In the genomic region with DNA sequence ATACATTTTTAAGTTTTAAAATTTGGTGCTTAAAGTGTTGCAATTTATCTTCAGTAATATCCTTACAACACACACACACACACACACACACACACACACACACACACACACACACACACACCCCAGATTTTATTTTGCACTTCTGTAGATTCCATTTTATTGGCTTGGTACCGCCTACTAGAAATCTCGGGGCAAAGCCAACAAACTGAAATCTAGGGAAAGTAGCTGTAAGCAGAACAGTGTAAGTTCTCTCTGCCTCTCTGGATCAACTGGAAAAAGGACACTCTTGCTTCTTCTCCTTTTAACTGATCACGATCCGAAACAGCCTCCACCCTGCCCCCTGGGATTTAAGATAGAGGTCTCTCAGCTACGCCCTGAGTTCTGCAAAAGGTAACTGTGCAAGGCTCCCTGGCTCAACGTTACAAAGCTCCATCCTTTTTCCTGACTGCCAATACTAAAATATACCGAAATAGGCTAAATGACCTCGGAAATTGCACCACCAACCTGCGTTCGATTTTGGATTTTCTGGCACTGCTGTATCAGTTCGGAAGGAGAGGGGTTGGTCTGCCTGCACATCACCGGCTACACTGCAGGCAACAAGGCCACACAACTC, we compare ENCODE assay signal across 9 mouse cellular contexts.
DNase-seq lines count a peak whose midpoint lies in the region; ATAC-seq lines count a peak whose summit lies in the region.
"Had no signal": no experiment of that assay in that cellular context is flagged by ENCODE, and none has a peak within 500 bp of the region (broad histone marks: within the 10 kb centered on the region; RNA-seq: fewer than 3 reads in every experiment).

No protein-coding gene starts in this region.

- H3K27ac ChIP-seq in heart, embryonic 11.5 days (ENCODE audit: low read depth, low read length): no peak overlapping the region
- H3K27ac ChIP-seq in embryonic facial prominence, embryonic 10.5 days (replicated peaks): no peak overlapping the region
- H3K27ac ChIP-seq in midbrain, embryonic 13.5 days: no peak overlapping the region
- H3K27ac ChIP-seq: liver, embryonic 13.5 days had no signal

- H3K27me3 ChIP-seq in heart, embryonic 11.5 days (ENCODE audit: control insufficient read depth, insufficient read depth, low read length): peaks cover 12% of the 10 kb centered on the region; the same call in 1 of the 2 replicates
- H3K27me3 ChIP-seq in embryonic facial prominence, embryonic 10.5 days (replicated peaks; ENCODE audit: low read depth, poor library complexity, severe bottlenecking): peaks cover 50% of the 10 kb centered on the region
- H3K27me3 ChIP-seq in midbrain, embryonic 13.5 days: peaks cover 11% of the 10 kb centered on the region

- H3K4me2 ChIP-seq in heart, embryonic 11.5 days: peak overlapping the region; percentile 95
- H3K4me2 ChIP-seq in midbrain, embryonic 13.5 days (replicated peaks): peak overlapping the region; percentile 94

- no peaks in the 10 kb centered on the region for H3K36me3 ChIP-seq in heart, embryonic 11.5 days (ENCODE audit: control insufficient read depth, insufficient read depth, low read length)
- H3K36me3 ChIP-seq in embryonic facial prominence, embryonic 10.5 days (replicated peaks): no peaks in the 10 kb centered on the region
- H3K36me3 ChIP-seq in midbrain, embryonic 13.5 days: no peaks in the 10 kb centered on the region
- H3K36me3 ChIP-seq: liver, embryonic 13.5 days had no signal

- no peak overlapping the region for H3K4me3 ChIP-seq in heart, embryonic 11.5 days (ENCODE audit: low read depth, low read length)
- peak overlapping the region; percentile 69; the same call in 1 of the 2 replicates for H3K4me3 ChIP-seq in embryonic facial prominence, embryonic 10.5 days
- peak overlapping the region; percentile 54; the same call in 1 of the 2 replicates for H3K4me3 ChIP-seq in midbrain, embryonic 13.5 days (replicated peaks)

- H3K9me3 ChIP-seq in heart, embryonic 11.5 days (replicated peaks; ENCODE audit: control insufficient read depth, low read length): no peaks in the 10 kb centered on the region
- no peaks in the 10 kb centered on the region for H3K9me3 ChIP-seq in embryonic facial prominence, embryonic 10.5 days
- H3K9me3 ChIP-seq in midbrain, embryonic 13.5 days: no peaks in the 10 kb centered on the region
- H3K9me3 ChIP-seq: liver, embryonic 13.5 days had no signal

- H3K4me1 ChIP-seq in heart, embryonic 11.5 days (ENCODE audit: control insufficient read depth, insufficient read depth, low read length): 0 out of 2 replicates have a peak, but pooled peaks cover 3% of the 10 kb centered on the region
- peaks cover 32% of the 10 kb centered on the region for H3K4me1 ChIP-seq in embryonic facial prominence, embryonic 10.5 days
- H3K4me1 ChIP-seq in midbrain, embryonic 13.5 days (replicated peaks): peaks cover 28% of the 10 kb centered on the region

- intact Hi-C loops in heart, postnatal 10 days (cut with DNase I): loop anchor here (10.0 kb wide), 2 partner anchors 547 to 1887 kb away; no protein-coding TSS in a partner anchor

- WGBS in heart, embryonic 11.5 days (ENCODE audit: insufficient replicate concordance): 47% methylated on average over 12 of the region's 12 CpGs
- 40% methylated on average over 12 of the region's 12 CpGs for WGBS in embryonic facial prominence, embryonic 10.5 days
- 41% methylated on average over 12 of the region's 12 CpGs for WGBS in midbrain, embryonic 13.5 days

- ATAC-seq in heart, embryonic 11.5 days (replicated peaks; ENCODE audit: insufficient number of reproducible peaks, low FRiP score, low TSS enrichment): no peak
- no peak for ATAC-seq in midbrain, embryonic 13.5 days
- ATAC-seq in CD4-positive, CD25-positive, alpha-beta regulatory T cell, adult 4 months: no peak

- DNase-seq in heart, adult 9 months (ENCODE audit: low spot score in 2 of 2): no peak
- no peak for DNase-seq in embryonic facial prominence, embryonic 10.5 days (ENCODE audit: low spot score)
- peak; percentile 31 to 34 for DNase-seq in heart, postnatal 10 days
- no peak for DNase-seq in cerebellum, postnatal 25 days
- DNase-seq in ovary, postnatal 14 days (ENCODE audit: low spot score): no peak
- DNase-seq: liver, embryonic 13.5 days had no signal

- no peak overlapping the region for H3K9ac ChIP-seq in heart, embryonic 11.5 days (ENCODE audit: low read depth, low read length)
- no peak overlapping the region for H3K9ac ChIP-seq in midbrain, embryonic 13.5 days (replicated peaks)
- H3K9ac ChIP-seq: liver, embryonic 13.5 days had no signal

Comparison
In these comparisons a context has a peak if more than half of its experiments do, and no peak if none do; other contexts are left out.
1. DNase-seq: peak in heart, postnatal 10 days (2 of 2); none in heart, adult 9 months (0 of 2), embryonic facial prominence, embryonic 10.5 days (single experiment), cerebellum, postnatal 25 days (0 of 2) and ovary, postnatal 14 days (single experiment).